Mouse (Mus musculus): ENCODE results near the gene Mmp11.
A peak's percentile ranks its signal among the peaks of the same experiment; 100 is the strongest.

Mmp11 gene

GRCm38 (mm10) chr10:75937851-75938643 is 1.8 kb upstream of the Mmp11 start:
- no peak for DNase-seq

- DNase-seq, result no peak
Observed at GRCm38 (mm10) chr10:75936909-75937667, 792 bp upstream of the Mmp11 start.

- no peak for DNase-seq
Observed at GRCm38 (mm10) chr10:75934991-75935390, 1.3 kb downstream of the Mmp11 start.

- no peak for DNase-seq
Observed at GRCm38 (mm10) chr10:75932891-75933290, 3.4 kb downstream of the Mmp11 start, which contains the start of gene Chchd10. Gene Chchd10, plus strand, starts transcription at chr10:75933130.

GRCm38 (mm10) chr10:75932081-75932678 is 4.1 kb downstream of the Mmp11 start:
- no peak for DNase-seq

- DNase-seq, result no peak
Observed at GRCm38 (mm10) chr10:75931311-75931710, 5.0 kb downstream of the Mmp11 start.

- DNase-seq, result no peak
Observed at GRCm38 (mm10) chr10:75930304-75930703, 6.0 kb downstream of the Mmp11 start.

- DNase-seq, result no peak
Observed at GRCm38 (mm10) chr10:75926396-75926795, 9.9 kb downstream of the Mmp11 start.

- no peak for DNase-seq
Observed at GRCm38 (mm10) chr10:75924324-75924723, 12.0 kb downstream of the Mmp11 start.

GRCm38 (mm10) chr10:75921726-75922560 is 14.4 kb downstream of the Mmp11 start:
- DNase-seq, result no peak

GRCm38 (mm10) chr10:75921026-75921725 is 15.1 kb downstream of the Mmp11 start, which contains the start of gene Smarcb1:
Gene Smarcb1, minus strand, starts transcription at chr10:75921617.
- peak; percentile 95 for DNase-seq

GRCm38 (mm10) chr10:75919026-75919425 is 17.3 kb downstream of the Mmp11 start:
- no peak for DNase-seq

- no peak for DNase-seq
Observed at GRCm38 (mm10) chr10:75916840-75917239, 19.5 kb downstream of the Mmp11 start.

- DNase-seq, result no peak
Observed at GRCm38 (mm10) chr10:75915557-75915956, 20.7 kb downstream of the Mmp11 start.

- no peak for DNase-seq
Observed at GRCm38 (mm10) chr10:75913013-75913589, 23.2 kb downstream of the Mmp11 start.

- DNase-seq, result no peak
Observed at GRCm38 (mm10) chr10:75910698-75911097, 25.6 kb downstream of the Mmp11 start.

- no peak for DNase-seq
Observed at GRCm38 (mm10) chr10:75906882-75907281, 29.4 kb downstream of the Mmp11 start.

GRCm38 (mm10) chr10:75904391-75904790 is 31.9 kb downstream of the Mmp11 start:
- DNase-seq, result no peak

- DNase-seq, result peak; percentile 62
Observed at GRCm38 (mm10) chr10:75898846-75899245, 37.5 kb downstream of the Mmp11 start.

- DNase-seq, result no peak
Observed at GRCm38 (mm10) chr10:75898039-75898564, 38.2 kb downstream of the Mmp11 start.

- peak; percentile 64 for DNase-seq
Observed at GRCm38 (mm10) chr10:75897373-75897772, 38.9 kb downstream of the Mmp11 start.
